Mouse (Mus musculus): Measurements from ENCODE around the gene Dao.
A peak's percentile ranks its signal among the peaks of the same experiment; 100 is the strongest.

The Dao gene

GRCm38 (mm10) chr5:114003542-114003941 lies at the start of gene Dao:
Gene Dao (plus strand): TSS chr5:114003703.
- no peak for DNase-seq (ENCODE audit: low spot score in 2 of 2)

- peak; percentile 56 to 81 for DNase-seq (ENCODE audit: low spot score in 2 of 2)
These were observed 49.1 kb upstream of the Dao start for GRCm38 (mm10) chr5:113954421-113954820.

- no peak for DNase-seq (ENCODE audit: low spot score in 2 of 2)
These were observed 48.2 kb upstream of the Dao start for GRCm38 (mm10) chr5:113955281-113955680.

- peak in 1 of 2 experiments; percentile 4 for DNase-seq (ENCODE audit: low spot score in 2 of 2)
These were observed 47.8 kb upstream of the Dao start for GRCm38 (mm10) chr5:113955691-113956090.

- DNase-seq (ENCODE audit: low spot score in 2 of 2), result peak; percentile 62 to 85
These were observed 47.0 kb upstream of the Dao start for GRCm38 (mm10) chr5:113956510-113956909.

- DNase-seq (ENCODE audit: low spot score in 2 of 2), result no peak
These were observed 44.5 kb upstream of the Dao start for GRCm38 (mm10) chr5:113959039-113959438.

GRCm38 (mm10) chr5:113960416-113960815 lies 43.1 kb upstream of the Dao start:
- no peak for DNase-seq (ENCODE audit: low spot score in 2 of 2)

- no peak for DNase-seq (ENCODE audit: low spot score in 2 of 2)
These were observed 41.7 kb upstream of the Dao start for GRCm38 (mm10) chr5:113961776-113962175.

GRCm38 (mm10) chr5:113964972-113965371 lies 38.5 kb upstream of the Dao start:
- DNase-seq (ENCODE audit: low spot score in 2 of 2), result no peak

- no peak for DNase-seq (ENCODE audit: low spot score in 2 of 2)
These were observed 37.8 kb upstream of the Dao start for GRCm38 (mm10) chr5:113965659-113966185.

GRCm38 (mm10) chr5:113966452-113967150 lies 36.9 kb upstream of the Dao start:
- no peak for DNase-seq (ENCODE audit: low spot score in 2 of 2)

- no peak for DNase-seq (ENCODE audit: low spot score in 2 of 2)
These were observed 35.1 kb upstream of the Dao start for GRCm38 (mm10) chr5:113968371-113968770.

GRCm38 (mm10) chr5:113971434-113971960 lies 32.0 kb upstream of the Dao start:
- DNase-seq (ENCODE audit: low spot score in 2 of 2), result no peak

- no peak for DNase-seq (ENCODE audit: low spot score in 2 of 2)
These were observed 30.7 kb upstream of the Dao start for GRCm38 (mm10) chr5:113972589-113973515.

- no peak for DNase-seq (ENCODE audit: low spot score in 2 of 2)
These were observed 29.7 kb upstream of the Dao start for GRCm38 (mm10) chr5:113973790-113974189.

GRCm38 (mm10) chr5:113974576-113974975 lies 28.9 kb upstream of the Dao start:
- DNase-seq (ENCODE audit: low spot score in 2 of 2), result no peak

GRCm38 (mm10) chr5:113975538-113976215 lies 27.8 kb upstream of the Dao start:
- DNase-seq (ENCODE audit: low spot score in 2 of 2), result no peak

GRCm38 (mm10) chr5:113976597-113976996 lies 26.9 kb upstream of the Dao start:
- DNase-seq (ENCODE audit: low spot score in 2 of 2), result no peak

GRCm38 (mm10) chr5:113977309-113977708 lies 26.2 kb upstream of the Dao start:
- DNase-seq (ENCODE audit: low spot score in 2 of 2), result no peak

- DNase-seq (ENCODE audit: low spot score in 2 of 2), result no peak
These were observed 23.0 kb upstream of the Dao start for GRCm38 (mm10) chr5:113980511-113980910.

GRCm38 (mm10) chr5:113981171-113981570 lies 22.3 kb upstream of the Dao start:
- no peak for DNase-seq (ENCODE audit: low spot score in 2 of 2)

- no peak for DNase-seq (ENCODE audit: low spot score in 2 of 2)
These were observed 21.7 kb upstream of the Dao start for GRCm38 (mm10) chr5:113981843-113982242.

All from thymus, postnatal 10 days (tissue).